Mouse (Mus musculus): ENCODE measurements at regions not wholly inside any gene's neighbourhood (a gene's known extent, or its start where the extent isn't known, plus 50 kb on each side); places are given as distances from the start of the nearest gene placed in this dataset.

- Histone ChIP-seq H3K36me3 (no peaks in the 10 kb centered on the region), H3K4me1 (replicated peaks) (0 out of 2 replicates have a peak, but pooled peaks cover 6% of the 10 kb centered on the region), H3K27ac (no peak overlapping the region), H3K4me3 (no peak overlapping the region), H3K27me3 (ENCODE audit: insufficient read depth, poor library complexity, severe bottlenecking) (no peaks in the 10 kb centered on the region), H3K9me3 (no peaks in the 10 kb centered on the region)
- DNase-seq (ENCODE audit: low spot score): no peak
- 88% methylated on average over 5 of the region's 5 CpGs for WGBS
These were observed 51.9 kb upstream of the Slco4a1 start for GRCm38 (mm10) chr2:180404168-180404567.

- H3K27me3 ChIP-seq (ENCODE audit: insufficient read depth, poor library complexity, severe bottlenecking): no peaks in the 10 kb centered on the region
- WGBS: 70% methylated on average over 8 of the region's 8 CpGs
- H3K27ac ChIP-seq: no peak overlapping the region
- no peaks in the 10 kb centered on the region for H3K9me3 ChIP-seq
- no peaks in the 10 kb centered on the region for H3K36me3 ChIP-seq
- DNase-seq (ENCODE audit: low spot score): no peak
- H3K4me3 ChIP-seq: no peak overlapping the region
- 0 out of 2 replicates have a peak, but pooled peaks cover 6% of the 10 kb centered on the region for H3K4me1 ChIP-seq (replicated peaks)
These were observed 52.4 kb upstream of the Slco4a1 start for GRCm38 (mm10) chr2:180403621-180404020.

GRCm38 (mm10) chr2:180402851-180403459, 53.1 kb upstream of the Slco4a1 start:
- Histone ChIP-seq H3K9me3 (no peaks in the 10 kb centered on the region), H3K27me3 (ENCODE audit: insufficient read depth, poor library complexity, severe bottlenecking) (no peaks in the 10 kb centered on the region), H3K27ac (no peak overlapping the region), H3K4me1 (replicated peaks) (0 out of 2 replicates have a peak, but pooled peaks cover 6% of the 10 kb centered on the region), H3K36me3 (no peaks in the 10 kb centered on the region), H3K4me3 (no peak overlapping the region)
- DNase-seq (ENCODE audit: low spot score): no peak
- 83% methylated on average over 9 of the region's 9 CpGs for WGBS

GRCm38 (mm10) chr2:180402433-180402832, 53.6 kb upstream of the Slco4a1 start:
- Histone ChIP-seq H3K4me1 (replicated peaks) (0 out of 2 replicates have a peak, but pooled peaks cover 6% of the 10 kb centered on the region), H3K27me3 (ENCODE audit: insufficient read depth, poor library complexity, severe bottlenecking) (no peaks in the 10 kb centered on the region), H3K4me3 (no peak overlapping the region), H3K27ac (no peak overlapping the region), H3K36me3 (no peaks in the 10 kb centered on the region), H3K9me3 (no peaks in the 10 kb centered on the region)
- DNase-seq (ENCODE audit: low spot score): no peak
- 91% methylated on average over 4 of the region's 4 CpGs for WGBS

- no peak overlapping the region for H3K27ac ChIP-seq
- no peaks in the 10 kb centered on the region for H3K27me3 ChIP-seq (ENCODE audit: insufficient read depth, poor library complexity, severe bottlenecking)
- WGBS: 87% methylated on average over 8 of the region's 8 CpGs
- H3K36me3 ChIP-seq: no peaks in the 10 kb centered on the region
- peaks cover 11% of the 10 kb centered on the region; the same call in 1 of the 2 replicates for H3K4me1 ChIP-seq (replicated peaks)
- no peak overlapping the region for H3K4me3 ChIP-seq
- H3K9me3 ChIP-seq: no peaks in the 10 kb centered on the region
- no peak for DNase-seq (ENCODE audit: low spot score)
These were observed 54.3 kb upstream of the Slco4a1 start for GRCm38 (mm10) chr2:180401409-180402391.

GRCm38 (mm10) chr2:180400514-180401019, 55.5 kb upstream of the Slco4a1 start:
- Histone ChIP-seq H3K4me1 (replicated peaks) (peaks cover 12% of the 10 kb centered on the region; the same call in 1 of the 2 replicates), H3K9me3 (no peaks in the 10 kb centered on the region), H3K27ac (no peak overlapping the region), H3K36me3 (no peaks in the 10 kb centered on the region), H3K4me3 (no peak overlapping the region), H3K27me3 (ENCODE audit: insufficient read depth, poor library complexity, severe bottlenecking) (no peaks in the 10 kb centered on the region)
- DNase-seq (ENCODE audit: low spot score): no peak
- WGBS: 83% methylated on average over 5 of the region's 5 CpGs

- H3K36me3 ChIP-seq: no peaks in the 10 kb centered on the region
- DNase-seq (ENCODE audit: low spot score): no peak
- peaks cover 16% of the 10 kb centered on the region; the same call in 1 of the 2 replicates for H3K4me1 ChIP-seq (replicated peaks)
- H3K4me3 ChIP-seq: no peak overlapping the region
- 81% methylated on average over 8 of the region's 8 CpGs for WGBS
- no peaks in the 10 kb centered on the region for H3K27me3 ChIP-seq (ENCODE audit: insufficient read depth, poor library complexity, severe bottlenecking)
- no peaks in the 10 kb centered on the region for H3K9me3 ChIP-seq
- no peak overlapping the region for H3K27ac ChIP-seq
These were observed 56.2 kb upstream of the Slco4a1 start for GRCm38 (mm10) chr2:180399651-180400513.

- Histone ChIP-seq H3K4me3 (no peak overlapping the region), H3K4me1 (replicated peaks) (peaks cover 16% of the 10 kb centered on the region; the same call in 1 of the 2 replicates), H3K27me3 (ENCODE audit: insufficient read depth, poor library complexity, severe bottlenecking) (no peaks in the 10 kb centered on the region), H3K36me3 (no peaks in the 10 kb centered on the region), H3K9me3 (no peaks in the 10 kb centered on the region), H3K27ac (no peak overlapping the region)
- WGBS: 91% methylated on average over 6 of the region's 6 CpGs
- no peak for DNase-seq (ENCODE audit: low spot score)
These were observed 57.1 kb upstream of the Slco4a1 start for GRCm38 (mm10) chr2:180398851-180399447.

- Histone ChIP-seq H3K36me3 (no peaks in the 10 kb centered on the region), H3K27me3 (ENCODE audit: insufficient read depth, poor library complexity, severe bottlenecking) (no peaks in the 10 kb centered on the region), H3K27ac (no peak overlapping the region), H3K9me3 (no peaks in the 10 kb centered on the region), H3K4me3 (no peak overlapping the region), H3K4me1 (replicated peaks) (peaks cover 16% of the 10 kb centered on the region; the same call in 1 of the 2 replicates)
- DNase-seq (ENCODE audit: low spot score): no peak
- WGBS: 90% methylated on average over 4 of the region's 4 CpGs
These were observed 57.6 kb upstream of the Slco4a1 start for GRCm38 (mm10) chr2:180398481-180398754.

GRCm38 (mm10) chr2:180397723-180398480, 58.1 kb upstream of the Slco4a1 start:
- Histone ChIP-seq H3K9me3 (no peaks in the 10 kb centered on the region), H3K4me3 (no peak overlapping the region), H3K36me3 (no peaks in the 10 kb centered on the region), H3K27ac (no peak overlapping the region), H3K4me1 (replicated peaks) (peaks cover 11% of the 10 kb centered on the region; the same call in 1 of the 2 replicates), H3K27me3 (ENCODE audit: insufficient read depth, poor library complexity, severe bottlenecking) (no peaks in the 10 kb centered on the region)
- WGBS: 87% methylated on average over 11 of the region's 11 CpGs
- no peak for DNase-seq (ENCODE audit: low spot score)

GRCm38 (mm10) chr2:180396664-180397377, 59.2 kb upstream of the Slco4a1 start:
- DNase-seq (ENCODE audit: low spot score): no peak
- WGBS: 66% methylated on average over 4 of the region's 4 CpGs
- Histone ChIP-seq H3K36me3 (no peaks in the 10 kb centered on the region), H3K27me3 (ENCODE audit: insufficient read depth, poor library complexity, severe bottlenecking) (0 out of 2 replicates have a peak, but pooled peaks cover 4% of the 10 kb centered on the region), H3K27ac (no peak overlapping the region), H3K9me3 (no peaks in the 10 kb centered on the region), H3K4me3 (no peak overlapping the region), H3K4me1 (replicated peaks) (peaks cover 9% of the 10 kb centered on the region; the same call in 1 of the 2 replicates)

All from hindbrain, embryonic 10.5 days (tissue).